Mouse (Mus musculus) CD4-positive, CD25-positive, alpha-beta regulatory T cell, adult 2 months (primary cell): ENCODE measurements around the gene 3110082I17Rik.
"Not testable (repeated sequence)": the region's sequence is repeated elsewhere in the genome, so short reads cannot be mapped to it uniquely, and the experiment has no call there.

Experiments
- DNase-seq: peaks from one replicate; pipeline ENCODE4 v3.0.0-alpha.2; 2012; ENCODE audit warnings: low read depth, low spot score

The 3110082I17Rik gene

DNA sequence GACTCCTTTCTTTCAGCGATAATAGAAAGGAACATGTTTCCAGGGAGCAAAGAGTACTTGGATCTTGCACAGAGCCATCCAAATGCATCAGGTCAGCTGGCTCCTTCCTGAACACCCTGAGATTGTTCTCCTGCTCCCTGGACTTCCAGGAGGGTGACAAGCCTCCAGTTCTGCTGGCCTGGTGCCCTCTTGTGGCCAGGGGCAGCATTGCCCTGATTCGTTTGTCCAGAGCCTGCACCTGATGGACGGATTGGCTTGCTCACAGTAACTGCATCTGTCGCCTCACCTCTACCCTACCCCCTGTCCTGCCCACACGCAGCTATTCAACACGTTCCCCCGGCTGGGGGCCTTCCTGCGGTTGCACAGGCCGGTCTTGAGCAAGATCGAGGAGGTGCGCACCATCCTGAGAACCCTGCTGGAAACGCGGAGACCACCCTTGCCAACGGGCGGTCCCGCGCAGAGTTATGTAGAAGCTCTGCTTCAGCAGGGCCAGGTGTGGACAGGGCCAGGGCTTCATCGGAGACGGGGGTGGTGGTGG, 105.0 kb downstream of the 3110082I17Rik start:
- DNase-seq, result peak; percentile 84

DNA sequence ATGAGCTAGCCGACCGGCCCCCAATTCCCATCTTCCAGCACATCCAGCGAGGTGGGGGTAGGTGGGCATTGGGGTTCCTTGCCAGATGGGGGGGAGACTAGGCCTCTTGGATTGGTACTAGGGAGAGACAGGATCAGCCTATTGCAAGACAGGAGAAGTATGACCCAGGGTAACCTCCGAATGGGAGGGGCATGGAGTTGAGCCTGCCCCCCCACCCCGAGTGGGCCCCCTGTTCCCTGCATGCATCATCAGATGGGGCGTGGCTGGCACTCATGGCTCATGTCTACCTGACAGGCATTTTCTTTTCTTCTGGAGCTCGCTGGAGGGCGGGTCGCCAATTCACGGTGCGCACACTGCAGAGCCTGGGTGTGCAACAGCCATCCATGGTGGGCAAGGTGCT, 106.4 kb downstream of the 3110082I17Rik start:
- no peak for DNase-seq

DNA sequence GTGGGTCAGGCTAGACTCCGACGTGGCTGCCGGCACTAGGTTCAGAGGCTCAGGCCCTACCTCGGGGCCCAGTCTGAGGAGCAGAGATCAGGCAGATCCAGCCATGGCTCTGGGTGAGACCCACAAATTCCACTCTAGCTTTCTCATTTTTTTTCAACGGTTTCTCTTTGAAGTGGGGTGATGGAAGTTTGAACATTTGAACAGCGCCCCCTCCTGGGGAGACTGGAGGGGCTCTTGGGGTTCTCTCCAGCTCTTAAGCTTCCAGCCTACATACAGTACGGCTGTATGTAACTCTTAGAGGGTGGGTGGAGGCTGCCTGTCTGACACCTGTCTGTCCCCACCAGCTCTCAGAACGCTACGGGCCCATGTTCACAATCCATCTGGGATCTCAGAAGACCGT, 106.8 kb downstream of the 3110082I17Rik start:
- peak; percentile 72 for DNase-seq

DNA sequence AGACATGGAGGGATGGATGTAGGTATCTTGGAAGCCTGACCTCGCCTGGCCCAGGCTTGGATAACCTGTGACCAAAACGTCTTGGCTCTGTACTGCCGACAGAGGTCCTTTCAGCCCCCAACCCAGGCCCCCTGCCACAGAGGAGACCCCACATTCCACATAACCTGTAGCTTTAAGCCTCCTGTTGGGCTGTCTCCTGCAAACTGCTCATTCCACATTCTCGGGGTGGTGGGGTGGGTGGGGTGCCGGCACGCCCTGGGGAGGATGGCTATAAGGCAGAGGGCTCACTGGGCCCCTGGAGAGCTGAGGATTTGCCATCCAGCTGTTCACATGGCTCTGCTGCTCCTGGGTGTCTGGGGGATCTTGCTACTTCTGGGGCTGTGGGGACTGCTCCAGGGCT, 108.0 kb downstream of the 3110082I17Rik start, which contains the start of gene Cyp2w1:
TSS of gene Cyp2w1 (plus strand) at position 301 of the 400 bp plus-strand sequence.
- DNase-seq, result no peak

DNA sequence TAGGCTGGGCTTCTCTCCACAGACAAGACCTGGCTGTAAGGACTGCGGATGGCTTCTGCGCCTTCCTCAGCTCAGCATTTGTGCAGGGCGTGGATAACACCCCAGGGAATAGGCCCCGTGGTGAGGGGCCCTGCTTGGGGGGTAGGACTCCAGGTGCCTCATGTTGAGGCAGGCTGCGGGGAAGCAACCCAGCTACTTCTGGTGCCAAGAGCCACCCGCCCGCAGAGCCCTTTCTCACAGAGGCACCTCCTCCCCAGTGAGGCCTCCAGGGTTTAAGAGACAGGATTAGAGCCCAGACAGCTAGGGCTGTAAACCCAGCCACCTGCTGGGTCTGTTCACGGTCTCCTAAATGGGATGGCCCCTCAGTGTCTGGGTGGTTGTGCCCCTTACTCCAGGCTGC, 108.7 kb downstream of the 3110082I17Rik start:
- DNase-seq, result no peak

DNA sequence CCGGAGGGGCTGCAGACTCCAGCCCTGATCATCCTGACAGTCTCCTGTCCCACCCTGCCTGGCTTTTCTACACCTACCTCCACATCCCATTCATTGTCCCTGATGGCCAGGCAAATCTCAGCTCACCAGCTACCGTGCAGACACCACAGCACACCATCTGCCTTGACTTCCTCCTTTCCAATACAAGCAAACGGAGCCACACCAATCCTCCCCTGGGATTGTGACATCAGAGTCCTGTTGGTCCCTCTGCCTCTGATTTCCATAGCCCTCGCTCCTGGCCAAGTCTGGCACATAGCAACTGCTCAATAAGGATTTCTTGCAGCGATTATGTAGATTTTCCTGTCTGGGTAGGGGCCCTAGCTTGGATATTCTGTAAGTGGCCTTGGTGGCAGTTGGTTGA, 109.2 kb downstream of the 3110082I17Rik start, which contains the start of gene Cox19:
TSS of gene Cox19 (minus strand) at position 285 of the 400 bp plus-strand sequence.
- no peak for DNase-seq

DNA sequence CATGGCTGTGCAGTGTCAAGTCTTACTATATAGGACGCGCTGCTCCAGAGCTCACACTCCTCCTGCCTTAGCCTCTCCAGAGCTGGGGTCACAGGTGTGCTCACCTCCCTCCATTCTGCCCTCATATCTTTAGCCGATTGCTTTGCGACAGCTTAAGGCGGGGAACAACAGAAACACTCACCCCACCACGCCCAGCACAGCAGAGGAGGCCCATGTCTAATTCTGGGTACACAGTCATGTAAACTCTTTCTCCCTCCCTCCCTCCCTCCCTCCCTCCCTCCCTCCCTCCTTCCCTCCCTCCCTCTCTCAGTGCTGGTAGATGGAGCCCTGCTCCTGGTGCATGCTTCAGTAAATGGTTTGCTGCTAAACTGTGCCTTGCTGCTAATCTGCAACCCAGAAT, 110.6 kb downstream of the 3110082I17Rik start:
- DNase-seq, result no peak

DNA sequence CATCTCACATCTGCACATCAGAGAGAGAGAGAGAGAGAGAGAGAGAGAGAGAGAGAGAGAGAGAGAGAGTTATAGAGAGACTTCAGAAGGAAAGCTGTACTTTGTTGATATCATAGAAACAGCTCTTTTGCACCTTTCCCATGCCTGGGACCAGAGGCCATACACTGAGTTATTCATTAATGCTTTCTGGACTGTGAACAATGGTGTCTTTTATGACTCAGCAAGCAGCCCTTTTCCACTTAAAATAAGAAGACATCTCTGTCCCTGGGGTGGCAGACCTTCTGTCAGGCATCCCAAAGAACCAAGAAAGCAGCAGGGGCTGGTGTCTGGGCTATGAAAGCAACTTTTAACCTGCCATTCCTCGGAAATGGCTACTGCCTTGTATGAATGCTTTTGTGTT, 113.1 kb downstream of the 3110082I17Rik start:
- DNase-seq, result no peak

DNA sequence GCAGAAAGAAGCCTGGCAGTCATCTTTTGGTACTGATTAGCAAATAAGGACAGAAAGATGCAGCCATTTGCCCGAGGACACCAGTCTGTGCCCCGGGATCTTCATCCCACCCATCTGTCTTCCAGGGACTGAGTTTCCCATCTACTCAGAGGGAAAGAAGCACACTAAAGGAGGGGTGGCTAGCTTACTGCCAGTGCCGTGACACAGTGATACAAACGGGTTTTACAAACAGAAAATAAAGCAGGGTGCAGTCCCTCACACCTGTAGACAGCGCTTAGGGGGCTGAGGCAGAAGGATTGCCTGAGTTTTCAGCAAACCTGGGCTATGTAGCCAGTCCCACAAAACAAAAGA, 115.0 kb downstream of the 3110082I17Rik start:
- DNase-seq, result no peak

DNA sequence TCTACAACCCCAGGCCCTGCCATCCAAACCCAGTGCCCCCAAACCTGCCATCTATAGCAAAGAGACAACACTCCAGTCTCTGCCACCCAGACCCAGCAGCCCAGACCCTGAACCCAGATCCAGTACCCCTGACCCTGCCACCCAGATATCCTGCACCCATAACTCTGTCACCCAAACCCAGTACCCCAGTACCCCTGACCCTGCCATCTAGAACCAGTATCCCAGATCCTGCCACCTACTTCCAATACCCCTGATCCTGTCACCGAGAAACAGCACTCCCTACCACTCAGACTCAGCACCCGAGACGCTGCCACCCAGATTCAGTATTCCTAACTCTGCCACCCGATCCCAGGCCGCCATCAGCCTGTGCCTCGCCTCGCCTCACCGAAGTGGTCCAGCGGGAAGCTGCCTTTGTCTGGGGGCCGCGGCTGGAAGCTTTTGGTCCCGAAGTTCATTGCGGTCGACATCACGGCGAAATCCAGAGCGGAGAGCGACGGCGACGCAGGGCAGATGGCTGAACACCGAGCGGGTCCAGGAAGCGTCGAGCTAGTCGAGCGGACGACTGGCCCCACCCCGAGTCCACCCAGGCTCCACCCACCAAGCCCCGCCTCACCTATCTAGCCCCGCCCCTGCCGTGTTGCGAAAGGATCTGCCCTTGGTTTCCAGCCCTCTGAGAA, 115.5 kb downstream of the 3110082I17Rik start:
- DNase-seq, result peak; percentile 95

DNA sequence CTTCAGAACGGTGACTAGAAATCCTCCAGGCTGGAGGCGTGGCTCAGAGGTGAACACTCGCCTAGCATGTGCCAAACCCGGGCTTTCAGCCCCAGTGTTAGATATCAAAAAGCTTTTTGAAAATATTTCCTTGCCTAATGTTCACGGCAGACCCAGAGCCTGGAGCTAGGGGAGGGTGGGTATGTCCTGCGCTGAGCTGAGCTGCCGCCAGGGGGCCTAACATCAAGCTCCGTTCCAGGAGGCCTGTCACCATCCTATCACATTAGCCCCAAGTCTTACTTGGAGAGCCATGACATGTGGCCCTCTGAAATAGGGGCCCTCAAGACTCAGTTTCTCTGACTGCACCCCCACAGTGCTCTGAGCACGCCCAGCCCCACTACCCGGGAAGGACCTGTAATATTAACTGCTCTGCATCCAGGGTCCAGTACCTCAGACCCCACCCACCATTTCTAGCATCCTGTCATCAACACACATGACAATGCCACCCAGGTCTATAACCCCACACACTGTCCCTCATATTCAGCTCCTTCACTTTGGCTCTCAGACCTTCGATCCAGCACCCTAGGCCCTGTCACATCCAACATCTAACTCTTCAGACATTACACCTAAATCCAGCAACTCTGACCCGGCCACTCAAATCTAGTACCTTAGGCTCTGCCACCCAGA, 116.2 kb downstream of the 3110082I17Rik start:
- DNase-seq, result peak; percentile 91

DNA sequence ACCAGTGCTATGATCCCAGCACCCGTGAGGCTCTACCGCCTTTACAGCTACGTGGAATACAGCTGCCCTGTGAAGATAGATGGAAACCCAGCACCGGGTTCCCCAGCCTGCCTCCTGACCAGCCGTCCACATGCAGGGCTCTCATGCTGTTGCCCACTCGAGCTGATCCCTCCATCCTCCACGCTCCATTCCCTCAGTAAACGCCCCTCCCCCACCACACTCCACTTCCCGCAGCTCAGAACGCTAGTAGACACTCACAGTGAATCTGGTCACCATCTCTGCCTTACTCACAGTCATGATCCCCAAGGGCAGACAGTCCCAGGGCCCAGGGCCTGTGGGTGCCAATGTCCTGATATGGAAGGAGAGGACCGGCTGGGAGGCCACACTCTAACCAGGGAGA, 121.4 kb downstream of the 3110082I17Rik start:
- DNase-seq, result no peak

DNA sequence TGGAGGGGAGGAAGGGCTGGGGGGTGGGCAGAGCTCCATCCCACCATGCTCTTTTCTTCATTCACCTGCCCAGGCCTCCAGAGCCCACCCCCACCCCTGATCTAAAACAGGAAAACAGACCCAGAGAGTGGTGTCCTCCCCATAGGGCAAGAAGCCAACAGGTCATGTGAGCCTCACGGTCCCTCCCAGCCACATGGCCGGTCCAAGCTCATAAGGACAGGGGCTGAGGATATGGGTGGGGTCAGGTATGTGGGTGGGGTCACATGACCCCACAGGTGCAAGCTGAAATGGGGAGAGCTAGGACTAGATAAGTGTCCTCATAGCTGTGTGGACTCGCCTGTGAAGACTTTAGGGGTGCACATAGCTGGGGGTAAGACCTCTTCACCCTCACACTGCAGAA, 121.9 kb downstream of the 3110082I17Rik start:
- DNase-seq, result no peak

DNA sequence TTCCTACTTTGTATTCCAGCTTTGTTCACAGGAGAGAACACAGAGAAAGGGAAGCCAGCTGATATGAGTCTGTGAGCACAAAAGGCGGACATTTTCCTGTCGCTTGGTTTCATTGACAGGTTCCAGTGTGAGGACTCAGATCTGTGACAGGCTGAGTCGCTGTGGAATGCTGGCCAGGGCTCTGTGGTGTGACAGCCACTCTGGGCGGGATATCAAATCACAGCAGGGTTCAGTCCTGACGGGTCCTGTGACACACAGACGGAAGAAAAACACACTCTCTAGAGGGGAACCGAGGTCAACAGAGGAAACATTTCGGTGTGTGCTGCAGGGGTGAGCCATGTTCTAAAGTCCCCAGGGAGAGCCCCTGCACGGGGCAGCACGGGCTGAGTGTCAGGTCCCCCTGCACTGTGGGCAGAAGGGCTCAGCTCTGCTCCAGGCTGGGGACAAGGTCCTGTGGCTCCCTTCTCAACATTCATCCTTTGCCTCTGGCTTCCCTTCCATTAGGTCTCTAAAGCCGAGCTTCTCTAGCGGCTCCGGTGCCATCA, 122.4 kb downstream of the 3110082I17Rik start:
- DNase-seq, result no peak

DNA sequence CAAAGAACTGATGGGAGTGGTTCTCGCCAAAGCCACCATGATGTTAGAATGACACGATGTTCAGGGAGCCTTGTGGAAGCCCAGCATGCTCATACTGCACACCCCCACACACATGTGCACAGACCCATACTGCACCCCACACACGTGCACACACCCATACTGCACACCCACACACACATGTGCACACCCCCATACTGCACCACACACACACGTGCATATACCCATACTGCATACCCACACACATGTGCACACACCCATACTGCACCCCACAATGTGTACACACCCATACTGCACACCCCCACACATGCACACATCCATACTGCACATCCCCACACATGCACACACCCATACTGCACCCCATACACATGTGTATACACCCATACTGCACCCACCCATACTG, 124.7 kb downstream of the 3110082I17Rik start:
- DNase-seq, result no peak

DNA sequence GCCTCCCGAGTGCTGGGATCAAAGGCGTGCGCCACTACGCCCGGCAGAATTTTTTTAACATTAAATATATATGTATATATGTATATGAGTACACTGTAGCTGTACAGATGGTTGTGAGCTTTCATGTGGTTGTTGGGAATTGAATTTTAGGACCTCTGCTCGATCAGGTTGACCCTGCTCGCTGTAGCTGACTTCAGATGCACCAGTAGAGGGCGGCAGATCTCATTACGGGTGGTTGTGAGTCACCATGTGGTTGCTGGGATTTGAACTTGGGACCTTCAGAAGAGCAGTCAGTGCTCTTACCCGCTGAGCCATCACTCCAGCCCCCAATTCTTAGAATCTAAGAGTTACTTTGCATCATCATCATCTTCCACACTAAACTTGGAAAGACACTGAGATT, 125.9 kb downstream of the 3110082I17Rik start:
- DNase-seq, result not testable (repeated sequence)

DNA sequence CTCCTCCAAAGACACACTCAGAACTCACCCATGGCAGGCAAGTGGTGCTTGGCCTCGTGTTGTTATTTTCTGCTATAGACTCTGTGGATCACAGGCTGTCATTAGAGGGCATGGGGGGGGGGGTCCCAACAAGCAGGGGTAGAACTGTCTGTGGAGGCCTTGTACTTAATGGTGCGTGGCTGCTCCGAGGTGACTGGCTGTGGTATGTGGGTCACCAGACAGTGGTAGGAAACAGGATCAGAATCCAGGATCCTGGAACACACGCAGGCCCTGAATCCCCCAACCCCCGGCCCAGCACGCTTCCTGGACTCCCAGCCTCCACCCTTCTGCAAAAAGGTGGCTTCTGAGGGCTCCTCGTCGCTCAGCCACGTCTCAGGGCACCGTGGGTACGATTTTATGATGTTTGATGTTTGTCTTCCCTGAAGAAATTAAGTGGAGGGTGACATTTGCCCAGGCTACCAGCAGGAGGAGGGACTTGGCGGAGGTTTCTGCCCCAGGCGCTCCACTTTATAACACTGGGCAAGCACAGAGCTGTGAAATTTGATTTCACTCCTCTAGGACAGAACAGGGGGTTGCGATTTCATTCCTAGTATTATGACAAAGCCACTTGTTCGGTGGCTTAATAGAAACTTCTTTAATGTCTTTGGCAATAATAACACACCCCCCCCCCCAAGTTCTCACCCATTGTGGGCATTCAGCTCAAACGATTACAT, 126.9 kb downstream of the 3110082I17Rik start:
- DNase-seq, result no peak

DNA sequence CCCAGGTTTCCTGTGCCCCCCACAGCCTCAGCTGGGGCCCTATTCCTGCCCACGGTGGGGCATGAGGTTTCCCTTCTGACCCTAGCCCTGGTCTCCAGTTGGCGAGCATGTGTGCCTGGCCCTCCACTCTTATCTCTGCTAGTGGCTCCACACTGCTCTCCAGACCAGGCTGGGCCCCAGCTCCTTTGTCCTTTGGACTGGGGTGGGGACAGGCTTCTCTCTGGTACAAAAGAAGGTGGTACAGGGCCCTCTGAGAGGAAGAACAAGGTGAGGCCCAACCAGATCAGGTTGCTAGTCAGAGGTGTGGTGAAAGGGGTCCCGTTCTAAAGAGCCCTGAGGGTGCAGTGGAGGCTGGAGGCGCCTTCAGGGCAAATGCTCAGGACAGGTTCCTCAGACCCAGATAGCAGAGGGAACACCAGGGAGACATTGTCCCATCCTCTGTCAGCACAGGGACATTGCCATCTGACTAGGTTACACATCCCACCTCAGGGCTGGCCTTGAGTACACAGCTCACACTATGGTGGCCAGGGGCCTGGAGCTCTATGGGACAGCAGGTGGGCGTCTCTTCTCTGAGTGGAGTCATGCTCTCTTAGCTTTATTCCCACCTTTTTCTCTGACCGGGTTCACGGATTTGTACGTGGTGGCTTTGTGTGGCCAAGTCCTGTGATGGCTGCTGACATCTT, 127.6 kb downstream of the 3110082I17Rik start:
- no peak for DNase-seq

DNA sequence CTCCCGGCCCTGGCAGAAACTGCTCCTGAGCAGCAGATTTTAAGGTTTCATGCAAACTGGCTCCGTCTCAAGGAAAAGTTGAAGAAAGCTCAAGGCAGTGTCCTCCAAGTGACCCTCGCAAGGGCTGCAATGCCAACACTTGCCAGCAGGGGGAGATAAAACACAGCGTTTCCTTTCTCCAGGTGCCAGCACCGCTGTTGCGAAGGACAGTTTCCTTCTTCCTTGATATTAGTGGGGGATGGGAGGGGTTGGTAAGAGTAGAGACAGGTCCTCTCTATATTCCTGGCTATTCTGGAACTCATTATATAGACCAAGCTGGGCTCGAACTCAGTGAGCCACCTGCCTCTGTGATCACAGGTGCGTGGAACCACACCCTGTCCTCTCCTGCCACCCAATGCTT, 128.6 kb downstream of the 3110082I17Rik start:
- DNase-seq, result peak; percentile 79

DNA sequence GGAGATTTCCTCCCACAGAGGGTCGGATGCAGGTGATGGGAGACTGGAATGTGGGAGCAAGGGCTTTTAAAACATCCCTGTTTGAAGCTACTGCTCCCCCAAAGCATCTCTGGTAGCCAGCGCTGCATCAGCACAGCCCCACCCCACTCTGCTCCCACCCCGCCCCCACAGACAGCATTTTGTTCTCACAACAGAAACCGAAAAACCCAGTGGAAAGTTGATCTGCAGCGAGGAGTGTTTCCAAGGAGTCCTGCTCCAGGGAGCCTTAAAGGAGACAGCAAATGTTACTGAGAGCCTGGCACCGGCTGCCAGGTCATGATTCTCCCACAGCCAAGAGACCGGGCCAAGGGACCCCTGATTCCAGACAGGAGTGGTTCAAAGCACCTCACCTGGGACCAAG, 129.6 kb downstream of the 3110082I17Rik start:
- DNase-seq, result no peak

DNA sequence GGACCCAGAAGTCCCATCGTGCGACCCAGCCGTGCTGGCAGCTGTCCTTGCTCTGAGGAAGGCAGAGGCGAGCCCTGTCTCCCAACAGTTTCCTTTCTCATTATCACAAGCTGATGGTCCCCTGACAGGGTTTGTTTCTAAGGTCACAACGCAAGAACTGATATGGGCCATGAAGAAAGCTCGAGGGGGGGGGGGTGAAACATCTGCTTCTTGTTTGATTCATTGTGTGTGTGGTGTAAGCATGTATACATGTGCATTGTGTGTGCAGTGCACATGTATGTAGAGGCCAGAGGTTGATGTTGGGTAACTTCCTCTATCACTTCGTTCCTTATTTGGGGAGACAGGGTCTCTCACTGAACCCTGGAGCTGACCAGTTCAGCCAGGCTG, 132.7 kb downstream of the 3110082I17Rik start:
- no peak for DNase-seq
